Mouse (Mus musculus) C3H10T1/2 (cell line): Measurements from ENCODE around the gene Morc1. TPM values are rescaled to one million over a fixed set of nuclear protein-coding genes. Genes with fewer than 3 reads are reported as not detected.

ENCODE experiments used
- polyA plus RNA-seq, 2 experiments: library from polyadenylated mRNA; unstranded; fragments of >200 nt; fragmentation: generic; extraction: Trizol; gene quantifications; one replicate each; pipeline ENCODE4 v1.2.1; 2012; ENCODE audit warnings: missing spikeins in 2 of 2

The Morc1 gene
- polyA plus RNA-seq = not detected

DNA sequence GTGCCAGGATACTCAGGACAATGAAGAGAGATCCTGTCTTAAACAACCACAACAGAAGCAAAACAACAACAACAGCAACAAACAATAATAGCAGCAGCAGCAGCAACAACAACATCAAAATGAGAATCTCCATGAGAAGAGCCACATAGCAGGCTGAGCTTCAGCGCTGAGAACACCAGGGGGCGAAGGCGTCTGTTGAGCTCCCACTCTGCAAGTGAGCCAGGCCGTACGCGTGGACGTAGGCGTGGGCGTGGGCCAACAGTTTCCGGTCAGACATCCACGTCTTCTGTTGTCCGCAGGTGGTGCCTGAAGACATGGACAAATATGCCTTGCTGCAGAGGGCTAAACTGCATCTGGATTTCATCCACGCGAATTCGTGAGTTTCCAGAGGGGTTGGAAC lies at the start of gene Morc1:
Morc1 (plus strand) TSS at position 211 of the 400 bp plus-strand sequence.

DNA sequence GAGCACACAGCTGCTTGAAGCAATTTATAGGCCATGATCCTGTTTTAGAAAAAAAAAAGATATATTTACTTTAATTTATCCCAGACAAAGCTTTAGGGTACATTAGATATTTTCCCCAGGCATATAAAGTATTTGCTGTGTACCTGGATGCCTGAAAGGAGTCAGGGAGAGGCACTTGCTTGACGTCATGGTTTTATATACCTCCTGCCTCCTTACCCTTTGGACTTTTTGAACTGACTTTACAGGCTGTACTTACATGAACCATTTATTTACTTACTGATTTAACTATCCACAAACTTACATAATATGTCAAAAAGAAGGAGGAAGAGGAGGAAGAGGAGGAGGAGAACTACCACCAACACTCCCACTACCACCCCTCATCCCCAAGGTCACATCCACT lies 18.8 kb upstream of the Morc1 start, which contains the start of gene Gm5485:
Gm5485 (minus strand) TSS at position 171 of the 400 bp plus-strand sequence.

Other genes with a start within 250 kb of the Morc1 start
- under 1 TPM; 0.01 to 0.41 TPM for gene Dppa4, start 147.5 kb upstream of the Morc1 start, polyA plus RNA-seq
- under 1 TPM in 1 of 2 experiments, not detected in 1; 0.02 TPM for gene Dppa2, start 127.3 kb upstream of the Morc1 start, polyA plus RNA-seq
- not detected for gene Gm5485, start 18.8 kb upstream of the Morc1 start, polyA plus RNA-seq